Mouse (Mus musculus) cerebellum, adult 11-12 months (tissue): ENCODE data around the gene U2af1l4.

Experiments
- DNase-seq: peaks from one replicate; pipeline ENCODE4 v3.0.0; 2022

The U2af1l4 gene

DNA sequence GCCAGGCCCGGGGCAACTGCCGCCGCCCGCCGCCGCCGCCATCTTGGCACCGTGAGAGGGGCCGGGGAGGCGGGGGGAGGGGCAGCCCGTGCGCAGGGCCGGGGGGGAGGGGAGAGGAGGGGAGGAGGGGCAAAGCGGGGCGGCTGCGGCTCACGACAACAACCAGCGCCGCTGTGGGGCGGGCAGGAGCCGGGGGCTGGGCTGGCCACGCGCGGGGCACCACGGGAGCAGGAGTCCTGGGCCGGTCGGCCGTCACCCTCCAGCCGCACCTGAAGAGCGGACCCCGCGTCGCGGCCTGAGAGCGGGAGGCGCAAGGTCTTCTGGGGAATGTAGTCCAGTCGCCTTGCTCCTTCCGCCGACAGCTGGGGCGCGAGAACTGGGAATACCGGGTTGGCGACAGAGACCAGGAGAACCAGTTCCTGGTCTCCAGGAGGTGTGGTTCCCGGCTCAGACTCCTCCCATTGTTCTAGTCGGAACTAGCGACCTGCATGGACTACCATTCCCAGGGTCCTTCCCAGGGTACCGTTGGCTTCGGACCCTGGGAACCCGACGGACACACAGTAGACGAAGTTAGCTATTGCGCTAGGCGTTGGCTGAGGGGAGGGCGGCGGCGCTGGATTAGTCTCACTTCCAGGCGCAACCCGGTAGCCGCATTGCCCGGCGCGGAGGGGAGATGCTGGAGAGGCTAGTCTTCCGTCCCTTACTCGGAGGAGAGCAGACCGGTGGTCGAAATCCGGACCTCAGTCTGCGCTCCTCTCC is 25.8 kb downstream of the U2af1l4 start, which contains the start of gene Kmt2b:
Gene Kmt2b (minus strand): TSS at position 51 of the 759 bp plus-strand sequence.
- DNase-seq: peak; percentile 99

DNA sequence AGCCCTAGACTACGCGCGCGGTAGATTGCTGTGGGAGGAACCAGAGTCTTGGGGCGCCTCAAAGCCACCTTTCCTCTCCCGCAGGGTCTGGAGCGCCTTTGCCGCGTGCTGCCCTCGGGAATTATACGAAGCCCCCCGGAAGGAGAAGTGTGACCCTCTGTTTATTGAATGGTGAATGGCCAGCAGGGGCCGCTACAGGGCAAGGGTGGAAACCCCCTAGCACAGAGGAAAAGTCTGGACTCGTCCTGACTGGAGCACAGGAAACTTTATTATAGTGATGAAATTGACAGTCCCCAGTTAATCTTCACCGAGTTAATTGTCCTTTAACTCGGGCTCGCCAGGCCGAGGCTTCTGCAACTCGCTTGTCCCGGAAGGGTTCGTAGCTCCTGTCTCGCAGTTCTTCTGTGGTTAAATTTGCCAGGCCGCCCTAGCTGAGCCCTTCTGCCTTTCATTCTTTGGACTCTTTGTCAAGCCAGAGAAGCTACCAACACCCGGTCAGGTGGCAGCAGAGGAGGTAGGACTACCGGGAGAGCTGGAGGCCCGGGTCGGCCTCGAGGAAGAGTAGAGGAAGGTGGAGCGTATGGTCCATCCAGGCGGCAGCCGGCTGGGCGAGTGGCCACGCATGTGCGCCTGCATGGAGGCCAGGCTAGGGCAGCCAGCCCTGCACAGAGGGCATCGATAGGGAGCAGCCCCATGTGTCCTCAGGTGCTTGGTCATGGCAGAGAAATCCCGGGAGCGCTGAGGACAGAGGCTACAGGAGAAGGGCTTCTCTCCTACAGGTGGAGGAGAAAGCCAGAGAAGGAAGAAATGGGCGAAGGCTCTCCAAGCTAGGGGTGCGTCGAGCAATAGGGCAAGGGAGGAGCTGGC is 26.6 kb downstream of the U2af1l4 start:
- peak; percentile 80 for DNase-seq

DNA sequence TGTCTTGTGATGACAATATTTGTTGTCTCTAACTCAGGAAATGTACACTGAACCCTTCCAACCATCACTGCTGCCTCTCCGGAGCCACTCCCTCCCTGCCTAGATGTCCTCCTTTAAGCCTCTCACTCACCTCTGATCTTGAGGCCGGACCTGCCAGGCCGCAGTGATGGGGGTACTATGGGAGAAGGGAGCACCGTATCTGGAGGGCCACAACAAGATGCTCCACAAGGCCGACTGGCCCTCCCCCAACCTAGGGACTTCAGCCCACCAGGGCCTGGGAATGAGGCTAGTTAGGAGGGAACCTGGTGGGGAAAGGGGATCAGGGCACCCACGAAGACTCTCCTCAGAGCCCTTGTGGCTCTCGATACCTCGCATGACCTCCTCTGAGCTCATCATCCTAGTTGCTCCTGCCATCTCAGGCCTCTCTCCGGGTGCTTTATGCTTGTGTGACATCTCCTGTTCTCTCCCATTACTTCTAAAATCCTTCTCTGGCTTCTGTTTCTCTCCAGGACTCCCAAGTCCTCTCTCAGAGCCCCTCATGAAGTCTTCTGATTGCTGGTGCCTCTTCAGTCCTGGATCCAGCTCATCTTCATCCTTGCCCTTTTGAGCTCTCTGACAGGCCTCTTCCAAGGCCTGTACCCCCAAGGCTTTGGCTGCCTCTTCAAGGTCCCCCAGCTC is 28.0 kb downstream of the U2af1l4 start:
- DNase-seq: peak; percentile 54

DNA sequence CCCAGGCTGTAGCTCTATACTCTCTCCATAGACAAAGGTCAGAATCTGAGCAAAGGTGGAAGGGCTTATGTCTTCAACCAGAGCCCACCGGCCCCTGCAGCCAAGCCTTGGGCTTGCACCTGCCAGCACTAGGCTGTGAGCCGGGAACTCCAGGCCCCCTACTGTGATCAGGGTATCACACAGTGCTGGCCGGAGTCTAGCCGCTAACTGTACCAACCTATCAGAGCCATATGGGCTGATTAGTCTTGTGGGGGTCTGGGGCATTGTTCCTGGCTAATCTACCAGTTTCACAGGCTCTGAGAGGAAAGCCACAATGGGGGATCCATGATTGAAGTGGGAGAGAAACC is 28.5 kb downstream of the U2af1l4 start:
- DNase-seq: no peak

DNA sequence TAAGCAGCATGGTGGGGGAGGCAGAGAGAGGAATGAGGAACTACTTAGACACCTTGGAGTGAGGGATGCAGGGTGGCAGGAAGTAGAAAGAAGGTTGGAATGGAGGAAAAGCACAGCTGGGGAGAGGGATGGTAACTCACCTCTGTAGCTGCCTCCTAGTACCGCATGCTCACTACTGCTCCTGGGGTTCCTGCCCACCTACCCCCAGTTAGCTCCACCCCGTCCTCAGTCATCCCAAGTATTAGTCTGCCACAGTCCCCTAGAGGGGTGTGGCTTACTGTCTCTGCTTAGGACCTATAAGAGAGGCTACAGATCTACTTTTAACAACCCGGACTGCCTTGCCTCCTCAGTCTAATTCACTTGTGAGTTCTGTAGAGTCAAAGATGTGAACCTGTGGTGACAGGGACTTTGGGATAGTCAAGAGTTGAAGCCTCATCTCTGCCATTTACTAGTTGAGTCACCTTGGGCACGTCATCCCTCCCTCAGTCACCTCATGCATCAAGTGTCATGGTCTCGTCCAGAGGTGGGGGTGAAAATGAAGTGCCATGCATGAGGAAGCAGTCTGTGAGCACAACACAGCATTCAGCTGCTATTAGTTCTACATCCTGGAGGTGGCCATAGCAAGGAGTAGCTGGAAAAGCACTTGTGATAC is 29.8 kb downstream of the U2af1l4 start:
- no peak for DNase-seq

DNA sequence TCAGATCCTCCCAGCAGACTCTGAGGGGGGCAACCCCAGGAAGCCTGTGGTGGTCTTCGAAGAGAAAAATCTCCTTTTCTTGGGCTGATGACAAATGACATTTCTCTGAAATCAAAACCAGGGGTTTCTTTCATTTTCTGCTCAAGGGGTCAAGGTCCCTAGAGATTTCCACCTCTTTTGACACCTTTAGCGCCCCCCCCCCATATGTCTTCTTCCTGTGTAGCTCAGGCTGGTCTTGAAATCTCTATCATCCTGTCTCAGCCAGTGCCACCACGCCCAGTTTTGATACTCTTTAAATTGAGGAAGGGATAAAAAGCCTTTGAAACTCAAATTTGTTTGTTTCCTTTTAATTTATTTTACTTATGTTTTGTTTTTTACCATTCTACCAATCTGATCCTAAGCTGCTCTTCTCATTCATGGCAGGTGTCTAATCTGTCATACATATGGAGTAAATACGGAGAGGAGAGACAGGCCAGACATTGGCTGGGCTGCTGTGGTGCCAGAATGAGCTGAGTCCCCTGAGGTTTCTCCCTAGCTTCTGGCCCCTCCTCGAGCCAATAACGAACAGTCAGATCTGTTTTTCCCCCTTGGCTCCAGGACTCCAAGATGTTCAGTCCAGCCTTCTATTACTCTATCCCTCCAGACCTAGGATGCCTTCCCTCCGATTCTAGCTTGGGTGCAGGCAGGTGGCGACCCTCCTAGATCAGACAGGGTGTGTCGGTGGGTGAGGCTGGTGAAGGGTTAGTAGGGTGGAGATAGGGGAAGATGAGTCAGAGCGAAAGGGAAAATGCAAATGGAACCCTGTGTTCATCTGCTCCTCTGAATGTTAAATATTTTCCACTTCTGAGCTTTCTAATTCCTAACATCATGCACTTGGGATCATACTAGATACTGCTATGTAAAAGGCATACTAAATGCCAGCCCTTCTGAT is 30.7 kb downstream of the U2af1l4 start:
- no peak for DNase-seq

DNA sequence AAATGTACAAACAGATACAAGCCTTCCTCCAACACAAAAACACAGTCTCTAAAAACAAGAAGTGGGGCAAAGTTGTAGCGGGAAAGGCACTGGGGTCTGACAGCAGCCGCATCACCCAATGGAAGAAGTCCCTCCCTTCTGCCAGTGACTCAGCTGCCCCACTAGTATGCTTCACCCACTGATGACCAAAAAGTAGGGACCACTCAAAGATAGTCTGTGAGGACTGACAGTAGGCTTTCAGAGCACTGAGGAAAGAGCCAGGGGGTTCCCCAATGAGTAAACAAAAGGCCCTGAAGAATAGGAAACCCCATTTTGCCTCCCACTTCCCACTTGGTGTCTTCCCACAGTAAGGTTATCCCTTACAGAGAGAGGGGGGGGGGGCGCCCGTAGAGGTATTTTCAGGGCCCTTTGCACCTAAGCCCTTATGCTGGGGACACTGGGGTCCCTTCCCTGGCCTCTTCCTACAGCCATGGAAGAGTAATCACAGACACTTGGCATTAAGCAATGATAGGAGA is 31.5 kb downstream of the U2af1l4 start:
- no peak for DNase-seq

DNA sequence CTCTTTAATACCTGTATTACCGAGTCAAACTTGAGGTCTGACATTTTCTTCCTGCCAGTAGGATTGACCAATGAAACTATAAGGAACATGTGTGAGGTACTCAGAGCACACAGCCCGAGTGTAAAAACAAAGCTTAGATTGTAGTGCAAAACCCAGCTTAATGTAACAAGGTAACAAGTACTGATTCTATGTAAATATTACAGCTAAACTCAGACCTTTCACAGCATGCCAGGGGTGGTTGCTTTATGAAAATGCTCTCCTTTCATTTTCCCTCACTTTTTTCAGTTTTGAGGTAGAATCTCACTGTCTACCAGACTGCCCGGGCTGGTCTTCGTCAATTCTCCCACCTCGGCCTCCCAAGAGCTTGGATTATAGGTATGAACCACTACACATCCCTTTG is 33.0 kb downstream of the U2af1l4 start:
- no peak for DNase-seq

DNA sequence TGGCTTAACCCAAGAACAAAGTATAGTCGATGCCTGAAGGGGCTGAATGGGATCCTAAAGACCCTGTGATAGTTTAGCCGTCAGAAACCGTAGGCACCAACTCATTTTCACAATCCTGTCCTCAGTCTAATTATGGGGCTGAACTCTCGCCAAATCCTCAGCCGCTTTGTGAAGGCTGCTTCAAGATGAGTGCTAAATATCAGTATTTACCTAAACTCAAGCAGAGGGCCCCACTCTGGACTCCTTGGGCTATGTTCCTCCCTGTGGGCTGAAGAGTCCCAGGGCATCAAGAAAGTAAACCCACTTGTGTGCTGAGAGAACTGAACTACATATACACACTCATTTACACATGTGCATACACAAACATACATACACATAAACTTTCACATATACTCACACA is 33.7 kb downstream of the U2af1l4 start:
- DNase-seq: no peak

DNA sequence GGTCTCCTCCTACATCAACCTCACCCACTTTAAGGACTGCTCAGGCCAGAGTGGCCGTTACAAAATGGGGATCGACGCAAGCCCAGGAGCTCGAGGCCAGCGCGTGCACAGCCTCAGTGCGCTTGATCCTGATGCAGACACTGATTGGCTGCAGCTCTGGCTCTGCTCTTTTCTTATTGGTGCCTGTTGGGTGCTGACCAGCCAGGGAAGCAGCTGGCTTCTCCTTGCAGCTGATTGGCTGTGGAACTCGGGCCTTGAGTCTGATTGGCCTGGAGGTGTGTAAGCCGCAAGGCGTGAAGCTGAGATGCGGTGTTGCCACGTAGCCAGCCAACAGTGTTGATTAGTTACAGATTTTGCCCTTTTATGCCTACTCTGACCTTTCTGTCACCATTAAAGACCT is 35.7 kb downstream of the U2af1l4 start, which contains the start of gene Zbtb32:
Gene Zbtb32 (minus strand): TSS at position 124 of the 400 bp plus-strand sequence.
- DNase-seq: no peak

DNA sequence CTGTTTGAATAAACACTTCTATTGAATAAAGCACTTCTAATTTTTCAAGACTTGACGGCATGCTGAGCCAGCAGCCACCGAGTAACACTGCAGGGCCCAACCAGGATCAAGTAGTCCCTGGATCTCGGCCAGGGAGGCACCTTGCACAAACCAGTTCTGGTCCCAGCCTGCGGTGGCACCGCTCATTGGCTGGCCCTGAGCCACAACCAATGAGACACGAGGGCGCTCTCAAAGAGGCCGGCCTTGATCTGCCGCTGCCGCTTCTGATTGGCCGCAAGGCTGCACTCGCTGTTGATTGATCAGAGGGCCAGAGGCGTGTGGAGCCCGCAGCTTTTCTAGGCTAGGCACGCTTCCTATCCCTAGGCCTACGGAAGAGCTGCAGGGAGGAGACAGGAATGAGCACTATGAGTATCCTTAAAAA is 36.8 kb downstream of the U2af1l4 start:
- peak; percentile 97 for DNase-seq

DNA sequence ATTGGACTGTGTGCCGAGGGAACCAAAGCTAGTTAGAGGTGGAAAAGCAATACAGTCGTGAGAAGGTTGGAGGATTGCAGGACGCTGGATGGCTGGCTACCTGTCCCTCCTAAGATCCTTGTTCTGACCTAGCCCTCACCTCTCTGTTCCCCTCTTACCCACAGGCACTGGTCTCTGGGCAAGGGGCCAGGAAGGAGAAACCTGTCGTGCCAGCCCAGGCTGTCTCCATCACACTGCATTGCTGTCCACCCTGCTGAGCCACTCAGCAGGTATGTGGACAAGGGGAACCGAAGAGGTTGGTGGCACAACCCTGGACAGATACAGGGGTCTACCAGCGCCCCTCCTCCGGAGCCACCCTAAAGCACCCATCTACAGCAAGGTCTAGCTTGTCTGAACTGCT is 37.5 kb downstream of the U2af1l4 start:
- DNase-seq: peak; percentile 46

DNA sequence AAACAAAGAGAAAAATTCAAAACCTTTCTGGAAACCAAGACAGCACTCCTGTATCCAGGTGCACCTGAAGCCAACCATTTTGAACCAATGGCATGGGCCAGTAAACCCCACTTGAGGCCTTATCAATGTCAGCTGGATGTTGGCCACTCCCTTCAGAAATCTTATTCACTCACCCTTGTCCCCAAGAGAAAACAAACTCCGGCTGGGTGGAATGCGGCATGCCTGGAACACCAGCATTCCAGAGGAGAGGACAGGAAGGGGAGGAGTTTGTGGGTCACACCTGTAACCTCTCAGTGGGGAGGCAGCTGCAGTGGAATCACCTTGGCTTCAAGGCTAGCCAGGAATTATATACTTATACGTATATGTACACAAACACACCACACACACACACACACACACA is 39.5 kb downstream of the U2af1l4 start:
- no peak for DNase-seq

DNA sequence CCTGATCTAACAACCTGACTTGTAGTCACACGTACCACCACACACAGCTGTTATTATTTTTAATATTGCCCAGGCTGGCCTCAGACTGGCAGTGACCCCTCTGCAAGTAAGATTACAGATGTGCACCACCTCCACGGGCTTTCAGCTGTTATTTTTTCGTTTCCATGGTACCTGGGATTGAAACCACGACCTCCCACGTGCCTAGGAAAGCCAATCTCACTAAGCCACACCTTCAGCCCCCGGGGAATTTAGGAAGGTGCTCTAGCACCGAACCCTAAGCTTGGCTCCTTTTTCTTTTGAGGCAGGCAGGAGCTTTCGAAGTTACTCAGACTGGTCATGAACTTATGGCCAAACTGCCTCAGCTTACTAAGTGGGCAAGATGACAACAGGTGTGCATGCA is 41.3 kb downstream of the U2af1l4 start:
- DNase-seq: no peak

DNA sequence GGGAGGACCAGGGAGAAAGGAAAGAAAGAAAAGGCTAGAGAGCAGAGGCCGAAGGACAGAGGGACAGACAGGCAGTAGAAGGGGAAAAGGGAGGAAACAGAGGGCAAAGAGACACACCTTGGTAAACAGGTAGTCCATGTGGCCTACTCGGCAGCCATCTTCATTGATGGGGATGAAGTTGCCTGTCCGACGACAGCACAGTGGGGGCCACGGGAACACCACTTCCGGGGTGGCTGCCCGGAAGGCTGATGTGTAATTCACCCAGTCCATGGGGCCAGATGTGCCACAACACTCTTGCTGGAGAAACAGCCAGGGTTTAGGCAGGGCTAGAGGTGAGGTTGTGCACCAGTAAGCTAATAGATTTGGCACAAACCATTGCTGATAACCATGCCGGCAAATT is 41.8 kb downstream of the U2af1l4 start:
- DNase-seq: no peak

DNA sequence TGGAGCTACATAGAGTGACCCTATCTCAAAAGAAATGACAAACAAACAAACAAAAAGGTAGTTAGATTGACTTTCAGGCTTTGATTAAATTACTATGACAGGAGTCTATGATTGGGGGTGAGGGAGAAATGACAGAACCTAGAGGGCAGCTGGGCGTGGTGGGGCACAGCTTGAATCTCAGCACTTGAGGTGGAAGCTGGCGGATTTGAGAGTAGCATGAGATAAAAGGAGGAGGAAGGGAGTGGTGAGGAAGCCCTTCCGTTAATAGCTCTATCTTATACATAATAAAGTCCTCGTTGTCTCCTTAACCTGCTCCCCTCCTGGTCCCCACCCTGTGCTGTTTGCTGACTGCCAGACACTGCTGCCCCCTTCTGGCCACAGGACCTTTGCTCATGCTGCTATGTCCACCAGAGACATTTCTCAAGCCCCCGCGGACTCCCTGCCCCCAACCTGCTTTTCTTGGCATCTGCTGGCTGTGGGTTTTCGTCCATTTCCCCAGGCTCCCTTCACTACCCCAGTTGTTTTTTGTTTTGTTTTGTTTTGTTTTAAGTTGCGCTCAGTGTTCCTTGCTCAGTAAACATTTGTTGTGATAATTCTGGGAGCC is 44.7 kb downstream of the U2af1l4 start:
- no peak for DNase-seq

DNA sequence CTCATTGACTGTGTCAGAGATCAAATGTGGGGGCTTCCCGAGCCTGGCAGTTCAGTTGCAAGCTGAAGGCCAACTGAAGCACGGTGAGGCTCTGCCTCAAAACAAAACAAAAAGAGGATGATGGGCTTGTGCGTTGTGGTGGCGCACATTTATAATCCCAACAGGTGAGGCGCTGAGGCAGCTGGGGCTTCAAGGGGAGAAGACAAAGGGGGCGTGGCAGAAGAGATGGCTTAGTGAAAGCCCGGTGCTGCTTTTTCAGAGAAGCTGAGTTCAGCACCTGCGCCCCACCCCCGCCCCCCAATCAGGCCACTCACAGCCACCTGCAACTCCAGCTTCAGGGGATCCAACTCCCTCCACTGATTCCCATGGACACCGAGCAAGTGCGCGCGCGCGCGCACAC is 45.4 kb downstream of the U2af1l4 start:
- no peak for DNase-seq

DNA sequence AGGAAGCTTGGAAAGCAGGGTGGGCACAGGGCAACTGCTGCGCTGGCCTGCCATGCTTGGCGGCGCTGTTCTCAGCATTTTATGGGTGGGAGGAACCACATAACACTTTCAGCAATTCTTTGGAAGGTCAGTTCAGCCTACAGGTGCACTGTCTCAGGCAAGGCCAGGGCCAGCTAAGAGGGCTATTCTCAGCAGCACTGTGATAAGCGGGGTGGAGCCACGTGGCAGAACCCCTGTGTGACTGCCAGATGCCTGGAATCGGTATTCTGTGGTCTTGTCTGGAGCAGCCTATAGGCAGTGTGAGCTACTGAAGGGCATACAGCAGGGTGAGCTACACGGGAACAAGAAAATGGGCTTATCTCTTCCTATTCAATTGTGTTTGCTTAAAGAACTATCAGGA is 46.9 kb downstream of the U2af1l4 start:
- DNase-seq: no peak

DNA sequence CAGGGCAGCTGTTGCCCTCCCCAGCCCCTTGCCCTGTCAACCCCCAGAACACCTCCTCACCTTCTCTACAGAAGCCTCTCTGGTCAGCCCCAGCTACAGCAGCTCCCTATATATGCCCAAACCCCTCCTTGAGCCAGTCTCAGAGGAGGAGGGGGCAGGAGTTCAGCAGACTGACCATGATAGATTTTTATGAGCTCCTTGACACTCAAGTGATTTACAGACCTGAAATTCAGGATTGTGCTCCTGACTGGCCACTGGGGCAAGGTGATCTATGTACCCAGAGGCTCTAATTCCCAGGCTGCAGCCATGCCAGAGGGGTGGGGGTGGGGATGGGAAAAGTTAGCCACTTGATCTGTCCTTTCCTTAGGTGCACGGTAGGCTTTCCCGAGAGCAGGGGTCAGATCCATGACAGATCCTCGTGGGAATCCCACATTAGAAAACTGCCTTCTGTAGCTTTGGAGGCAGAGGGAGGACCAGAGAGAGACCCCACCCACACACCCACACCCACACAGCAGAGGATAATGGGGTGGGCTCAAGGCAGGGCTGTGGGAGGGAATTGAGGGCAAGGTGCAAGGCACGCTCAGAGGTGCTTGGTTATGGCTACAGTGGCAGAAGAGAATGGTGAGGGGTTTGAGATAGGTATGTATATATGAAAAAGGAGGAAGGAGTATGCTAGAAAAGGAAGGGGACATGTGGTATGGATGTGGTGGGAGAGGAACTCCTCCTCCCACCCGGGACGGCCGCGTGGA is 49.7 kb downstream of the U2af1l4 start, which contains the start of gene Upk1a:
Gene Upk1a (minus strand): TSS at position 194 of the 749 bp plus-strand sequence.
- no peak for DNase-seq

DNA sequence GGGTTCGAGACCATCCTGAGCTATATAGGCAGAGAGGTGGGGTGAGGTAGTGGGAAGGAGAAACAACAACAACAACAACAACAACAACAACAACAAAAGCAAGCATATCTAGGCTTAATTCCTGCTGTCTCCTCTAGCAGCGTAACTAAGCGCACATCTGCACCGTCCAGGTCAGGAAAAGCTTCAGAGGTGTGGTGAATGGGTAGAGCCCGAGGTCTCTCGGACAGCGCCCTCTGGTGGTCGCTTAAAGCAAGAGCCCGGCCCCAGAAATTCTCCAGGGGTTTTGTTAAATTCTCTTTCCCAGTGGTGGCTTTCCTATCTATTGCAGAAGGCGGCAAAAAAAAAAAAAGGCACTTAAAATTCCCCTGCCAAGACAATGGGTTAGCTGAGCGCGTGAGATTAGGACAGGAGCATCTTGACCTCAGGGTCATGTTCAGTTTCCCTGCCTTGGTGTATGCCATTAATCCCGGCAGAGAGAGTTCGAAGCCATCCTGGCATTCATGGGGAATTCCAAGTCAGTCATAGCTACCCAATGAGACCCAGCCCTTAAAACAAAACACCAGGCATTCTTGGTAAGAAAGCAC is 50.5 kb downstream of the U2af1l4 start:
- no peak for DNase-seq
